Mouse (Mus musculus): ENCODE measurements at regions not wholly inside any gene's neighbourhood (a gene's known extent, or its start where the extent isn't known, plus 50 kb on each side); places are given as distances from the start of the nearest gene placed in this dataset.

- no peaks in the 10 kb centered on the region for H3K9me3 ChIP-seq
- ATAC-seq (ENCODE audit: low FRiP score, low read depth): no peak
- H3K4me2 ChIP-seq (replicated peaks): no peak overlapping the region
- H3K27me3 ChIP-seq (replicated peaks): no peaks in the 10 kb centered on the region
- H3K27ac ChIP-seq: no peak overlapping the region
- H3K4me3 ChIP-seq: no peak overlapping the region
- no peak overlapping the region for H3K9ac ChIP-seq
- no peaks in the 10 kb centered on the region for H3K36me3 ChIP-seq
- 74% methylated on average over 3 of the region's 3 CpGs for WGBS
- H3K4me1 ChIP-seq: no peaks in the 10 kb centered on the region
Observed at GRCm38 (mm10) chr2:46993126-46993525, 1820.8 kb upstream of the Acvr2a start.

GRCm38 (mm10) chr2:46992672-46993071 is 1821.2 kb upstream of the Acvr2a start:
- Histone ChIP-seq H3K27ac (no peak overlapping the region), H3K9ac (no peak overlapping the region), H3K4me1 (no peaks in the 10 kb centered on the region), H3K4me3 (no peak overlapping the region), H3K36me3 (no peaks in the 10 kb centered on the region), H3K27me3 (replicated peaks) (no peaks in the 10 kb centered on the region), H3K4me2 (replicated peaks) (no peak overlapping the region), H3K9me3 (no peaks in the 10 kb centered on the region)
- no peak for ATAC-seq (ENCODE audit: low FRiP score, low read depth)
- 90% methylated on average over 3 of the region's 3 CpGs for WGBS

- H3K27ac ChIP-seq: no peak overlapping the region
- H3K36me3 ChIP-seq: no peaks in the 10 kb centered on the region
- H3K27me3 ChIP-seq (replicated peaks): no peaks in the 10 kb centered on the region
- H3K9me3 ChIP-seq: no peaks in the 10 kb centered on the region
- no peaks in the 10 kb centered on the region for H3K4me1 ChIP-seq
- ATAC-seq (ENCODE audit: low FRiP score, low read depth): no peak
- 94% methylated on average over 2 of the region's 2 CpGs for WGBS
- H3K4me3 ChIP-seq: no peak overlapping the region
- no peak overlapping the region for H3K4me2 ChIP-seq (replicated peaks)
- no peak overlapping the region for H3K9ac ChIP-seq
Observed at GRCm38 (mm10) chr2:46986689-46987088, 1827.2 kb upstream of the Acvr2a start.

GRCm38 (mm10) chr2:46985915-46986672 is 1827.8 kb upstream of the Acvr2a start:
- Histone ChIP-seq H3K27ac (no peak overlapping the region), H3K4me3 (no peak overlapping the region), H3K4me1 (no peaks in the 10 kb centered on the region), H3K36me3 (no peaks in the 10 kb centered on the region), H3K27me3 (replicated peaks) (no peaks in the 10 kb centered on the region), H3K9me3 (no peaks in the 10 kb centered on the region), H3K9ac (no peak overlapping the region), H3K4me2 (replicated peaks) (no peak overlapping the region)
- no peak for ATAC-seq (ENCODE audit: low FRiP score, low read depth)
- 89% methylated on average over 4 of the region's 4 CpGs for WGBS

- H3K9ac ChIP-seq: no peak overlapping the region
- no peak overlapping the region for H3K4me2 ChIP-seq (replicated peaks)
- no peak overlapping the region for H3K4me3 ChIP-seq
- no peaks in the 10 kb centered on the region for H3K27me3 ChIP-seq (replicated peaks)
- ATAC-seq (ENCODE audit: low FRiP score, low read depth): no peak
- WGBS: 72% methylated on average over 7 of the region's 7 CpGs
- no peaks in the 10 kb centered on the region for H3K4me1 ChIP-seq
- no peaks in the 10 kb centered on the region for H3K36me3 ChIP-seq
- no peaks in the 10 kb centered on the region for H3K9me3 ChIP-seq
- no peak overlapping the region for H3K27ac ChIP-seq
Observed at GRCm38 (mm10) chr2:46940628-46941530, 1823.7 kb upstream of the Zeb2 start.

GRCm38 (mm10) chr2:46932831-46933230 is 1815.6 kb upstream of the Zeb2 start:
- ATAC-seq (ENCODE audit: low FRiP score, low read depth): no peak
- Histone ChIP-seq H3K9me3 (no peaks in the 10 kb centered on the region), H3K27me3 (replicated peaks) (no peaks in the 10 kb centered on the region), H3K4me1 (no peaks in the 10 kb centered on the region), H3K9ac (no peak overlapping the region), H3K4me2 (replicated peaks) (no peak overlapping the region), H3K4me3 (no peak overlapping the region), H3K36me3 (no peaks in the 10 kb centered on the region), H3K27ac (no peak overlapping the region)
- 80% methylated on average over 1 of the region's 1 CpGs for WGBS

GRCm38 (mm10) chr2:46924189-46924588 is 1807.0 kb upstream of the Zeb2 start:
- Histone ChIP-seq H3K4me3 (no peak overlapping the region), H3K27ac (no peak overlapping the region), H3K36me3 (no peaks in the 10 kb centered on the region), H3K27me3 (replicated peaks) (no peaks in the 10 kb centered on the region), H3K9ac (no peak overlapping the region), H3K9me3 (no peaks in the 10 kb centered on the region), H3K4me2 (replicated peaks) (no peak overlapping the region), H3K4me1 (no peaks in the 10 kb centered on the region)
- no peak for ATAC-seq (ENCODE audit: low FRiP score, low read depth)
- WGBS: 86% methylated on average over 3 of the region's 3 CpGs

- Histone ChIP-seq H3K4me1 (no peaks in the 10 kb centered on the region), H3K4me3 (no peak overlapping the region), H3K36me3 (no peaks in the 10 kb centered on the region), H3K27me3 (replicated peaks) (no peaks in the 10 kb centered on the region), H3K4me2 (replicated peaks) (no peak overlapping the region), H3K9me3 (no peaks in the 10 kb centered on the region), H3K27ac (no peak overlapping the region), H3K9ac (no peak overlapping the region)
- peak; percentile 84 for ATAC-seq (ENCODE audit: low FRiP score, low read depth)
Observed at GRCm38 (mm10) chr2:46913496-46913895, 1796.3 kb upstream of the Zeb2 start.

GRCm38 (mm10) chr2:46883216-46883615 is 1766.0 kb upstream of the Zeb2 start:
- no peak for ATAC-seq (ENCODE audit: low FRiP score, low read depth)
- Histone ChIP-seq H3K9me3 (no peaks in the 10 kb centered on the region), H3K27ac (no peak overlapping the region), H3K4me2 (replicated peaks) (no peak overlapping the region), H3K9ac (no peak overlapping the region), H3K36me3 (no peaks in the 10 kb centered on the region), H3K27me3 (replicated peaks) (no peaks in the 10 kb centered on the region), H3K4me1 (no peaks in the 10 kb centered on the region), H3K4me3 (no peak overlapping the region)
- 74% methylated on average over 2 of the region's 2 CpGs for WGBS

- Histone ChIP-seq H3K9ac (no peak overlapping the region), H3K36me3 (no peaks in the 10 kb centered on the region), H3K9me3 (no peaks in the 10 kb centered on the region), H3K27ac (no peak overlapping the region), H3K4me1 (no peaks in the 10 kb centered on the region), H3K4me2 (replicated peaks) (no peak overlapping the region), H3K4me3 (no peak overlapping the region), H3K27me3 (replicated peaks) (no peaks in the 10 kb centered on the region)
- 77% methylated on average over 4 of the region's 4 CpGs for WGBS
- ATAC-seq (ENCODE audit: low FRiP score, low read depth): no peak
Observed at GRCm38 (mm10) chr2:46870772-46871171, 1753.6 kb upstream of the Zeb2 start.

All from neural tube, embryonic 12.5 days (tissue).